Mouse (Mus musculus): Measurements from ENCODE around the gene Gm42906.

Gm42906 gene

DNA sequence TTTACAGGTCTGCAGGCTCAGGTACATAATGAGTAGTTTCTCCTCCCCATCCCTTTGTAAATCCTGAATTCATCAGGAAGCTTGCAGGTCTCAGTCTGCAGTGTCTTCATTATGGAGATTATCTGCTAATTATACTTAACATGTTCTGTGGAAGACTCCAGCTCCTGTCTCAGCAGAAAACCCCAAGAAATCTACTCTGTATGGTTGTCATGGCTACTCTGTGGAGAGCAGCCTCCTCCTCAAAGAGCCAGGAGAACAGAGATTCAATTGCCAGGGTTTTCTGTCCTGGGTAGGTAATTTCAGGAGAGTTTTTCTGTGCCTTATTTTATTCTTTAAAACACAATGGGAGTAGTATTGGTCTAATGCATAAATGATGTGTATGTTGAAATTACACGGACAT, 405.0 kb downstream of the Gm42906 start:
- no peak for DNase-seq (ENCODE audit: low spot score)

DNA sequence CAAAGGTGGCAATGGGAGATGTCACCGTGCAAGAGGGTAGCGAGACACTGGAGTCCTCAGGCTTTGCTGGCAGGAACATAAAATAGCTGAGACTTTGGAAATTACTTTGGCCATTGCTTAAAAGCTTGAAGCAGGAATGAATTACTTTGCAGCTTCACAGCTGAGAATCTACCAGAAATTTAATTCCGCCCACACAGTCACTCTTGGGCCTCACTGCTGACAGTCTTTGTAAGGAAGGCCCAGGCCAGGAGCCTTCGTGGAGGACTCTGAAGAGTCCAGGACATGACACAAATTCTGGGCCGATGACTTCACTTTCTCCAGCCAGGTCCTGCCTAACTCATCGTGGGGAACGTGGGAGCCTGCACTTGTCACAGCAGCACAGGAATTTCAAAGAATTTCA, 405.9 kb downstream of the Gm42906 start:
- DNase-seq (ENCODE audit: low spot score), result no peak

DNA sequence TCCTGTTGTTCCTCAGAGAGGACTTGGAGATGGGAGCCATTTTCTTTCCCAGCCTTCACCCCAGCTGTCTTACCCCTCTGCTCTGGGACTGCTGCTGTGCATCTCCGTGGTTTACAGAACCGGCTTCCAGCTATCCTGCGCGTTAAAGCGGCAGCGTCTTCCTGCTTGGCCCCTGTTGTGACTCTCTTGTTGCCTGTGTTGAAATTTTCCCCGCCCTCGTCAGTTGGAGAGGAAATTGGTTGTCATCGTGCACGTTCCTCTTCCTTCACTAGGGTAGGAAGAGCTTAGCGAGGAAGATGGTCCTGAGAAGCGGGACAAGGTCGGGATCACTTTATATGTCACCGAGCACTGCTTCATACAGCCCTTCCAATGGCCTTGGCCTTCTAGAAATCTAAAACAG, 407.1 kb downstream of the Gm42906 start:
- peak; percentile 26 for DNase-seq (ENCODE audit: low spot score)

DNA sequence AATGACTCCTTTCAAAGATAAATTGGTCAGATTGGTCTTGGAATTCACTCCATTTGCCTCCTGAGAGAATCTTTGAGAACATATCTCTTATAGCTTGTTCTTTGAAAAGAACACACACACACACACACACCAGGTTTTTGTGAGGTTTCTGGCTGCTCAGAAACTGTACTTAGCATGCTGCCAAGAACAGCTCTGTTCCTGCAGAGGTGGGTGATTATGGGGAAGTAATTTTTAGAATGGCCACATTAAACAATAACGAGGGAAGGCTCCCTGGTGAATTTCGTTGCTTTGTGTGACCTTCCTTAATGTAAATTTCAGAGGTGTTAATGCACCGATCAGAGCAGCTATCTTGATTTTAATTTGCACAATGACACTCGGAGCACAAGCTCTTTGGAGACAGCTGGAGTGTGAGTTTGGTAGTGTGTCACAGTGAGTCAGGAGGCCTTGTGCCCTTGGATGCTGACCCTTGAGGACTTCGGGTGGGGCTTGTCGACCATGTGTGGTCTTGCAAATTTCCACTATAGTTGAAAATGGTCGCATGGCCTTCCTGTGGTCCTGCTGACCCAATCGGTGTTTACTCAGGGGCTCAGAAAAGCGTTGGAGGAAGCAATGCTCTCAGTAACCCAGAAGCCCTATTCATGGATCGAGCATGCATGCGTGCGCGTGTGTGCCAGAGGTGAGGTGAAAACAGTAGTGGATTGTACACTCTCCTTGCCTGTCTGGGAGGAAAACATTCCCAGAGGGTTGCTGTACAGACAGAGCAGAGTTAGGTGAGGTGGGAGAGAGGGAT, 407.7 kb downstream of the Gm42906 start:
- no peak for DNase-seq (ENCODE audit: low spot score)

DNA sequence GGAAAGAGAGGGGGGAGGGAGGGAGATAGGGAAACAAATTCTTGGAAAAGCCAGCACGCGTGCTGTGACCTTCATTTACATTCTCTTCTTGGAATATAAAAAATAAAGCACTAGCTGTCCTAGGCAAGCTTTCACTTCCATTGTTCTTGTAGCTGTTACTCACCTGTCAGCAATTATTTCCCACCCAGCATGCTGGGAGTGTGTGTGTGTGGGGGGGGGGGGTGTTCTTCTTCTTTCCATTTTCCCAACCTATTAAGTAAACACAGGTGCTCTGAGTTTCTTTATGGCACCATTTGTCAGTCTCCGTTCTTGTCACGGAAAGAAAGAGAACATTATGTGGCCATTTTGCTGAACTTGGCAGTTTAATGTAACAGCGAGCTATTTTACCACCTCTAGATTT, 409.0 kb downstream of the Gm42906 start:
- DNase-seq (ENCODE audit: low spot score), result no peak

DNA sequence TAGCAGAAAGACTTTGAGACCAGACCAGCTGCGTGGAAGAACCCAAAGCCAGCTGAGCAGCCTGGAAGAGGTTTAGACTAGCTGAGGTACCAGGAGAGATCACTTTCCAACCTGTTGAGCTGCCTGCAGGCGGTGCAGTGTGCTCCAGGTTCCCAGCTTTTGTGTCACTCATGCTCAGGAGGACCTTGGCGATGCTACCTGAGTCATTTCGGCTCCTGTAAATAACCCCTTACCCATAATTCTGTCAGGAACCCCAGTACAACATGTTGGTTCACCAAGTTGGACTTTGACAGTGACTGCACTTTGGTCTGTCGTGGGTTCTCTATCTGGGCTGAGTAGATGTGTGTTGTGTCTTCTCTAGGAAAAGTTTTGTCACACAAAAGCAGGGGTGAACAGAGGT, 409.5 kb downstream of the Gm42906 start:
- no peak for DNase-seq (ENCODE audit: low spot score)

All from lung, postnatal 25 days (tissue).